Mouse (Mus musculus) G1E (cell line): ENCODE measurements around the gene Jtb.

Source experiments
- CTCF ChIP-seq: IDR thresholded peaks from 2 replicates; pipeline ENCODE4 v1.5.1; 2012; ENCODE audit warnings: low read depth, low read length, inconsistent platforms, mixed read lengths
- GATA1 ChIP-seq: IDR thresholded peaks from 2 replicates; pipeline ENCODE4 v1.6.1; 2012; ENCODE audit warnings: borderline replicate concordance, low read length, inconsistent platforms, mixed read lengths
- TAL1 ChIP-seq: conservative IDR thresholded peaks from 2 replicates; pipeline ENCODE4 v1.6.1; 2012; ENCODE audit warnings: low read depth, low read length, inconsistent platforms, mixed read lengths

GRCm38 (mm10) chr3:90231075-90231474 is 322 bp upstream of the Jtb start:
- TF ChIP-seq TAL1 (no peak), CTCF (no peak), GATA1 (no peak)
